ENCODE assay signal across 10 mouse cellular contexts in genomic region chr2:58107046-58107445, GRCm38 (mm10). TPM values are rescaled to one million over a fixed set of nuclear protein-coding genes. Genes with fewer than 3 reads are reported as not detected.
"Had no signal": no experiment of that assay in that cellular context is flagged by ENCODE, and none has a peak within 500 bp of the region (broad histone marks: within the 10 kb centered on the region; RNA-seq: fewer than 3 reads in every experiment).

No protein-coding gene starts in this region.

- ATAC-seq: lung, postnatal 0 days; midbrain, embryonic 15.5 days had no signal

- DNase-seq: kidney, adult 2 months; kidney, postnatal 14 days; lung, adult 2 months; lung, postnatal 36 days; spleen, adult 18-20 months; thymus, adult 18-20 months; thymus, postnatal 25 days had no signal

RNA-seq across cellular contexts. Expression of gene Ermn, which starts 54.4 kb away (rescaled TPM):
- total RNA-seq: megakaryocyte, adult 5-6 weeks had no signal
